Mouse (Mus musculus) splenic B cell, adult 2 months (primary cell): ENCODE measurements around the gene Klhl10.

Source experiments
- DNase-seq: peaks from one replicate; pipeline ENCODE4 v3.0.0-alpha.2; 2011; ENCODE audit warnings: low read depth, low spot score
- H3K27me3 ChIP-seq: 2 replicates; pipeline ENCODE4 v1.6.1; 2012; ENCODE audit warnings: mild to moderate bottlenecking, low read length, moderate library complexity, mixed read lengths; ENCODE audit not compliant: control insufficient read depth, poor library complexity, insufficient read depth, severe bottlenecking
- H3K36me3 ChIP-seq: 2 replicates; pipeline ENCODE4 v1.6.1; 2012; ENCODE audit warnings: mild to moderate bottlenecking, low read length, moderate library complexity, mixed read lengths; ENCODE audit not compliant: control insufficient read depth, poor library complexity, insufficient read depth, severe bottlenecking

Gene Klhl10

GRCm38 (mm10) chr11:100421537-100421936, 20.2 kb upstream of the Klhl10 start:
- Histone ChIP-seq H3K27me3 (no peaks in the 10 kb centered on the region), H3K36me3 (no peaks in the 10 kb centered on the region)
- no peak for DNase-seq

GRCm38 (mm10) chr11:100423836-100424235, 17.9 kb upstream of the Klhl10 start:
- Histone ChIP-seq H3K27me3 (no peaks in the 10 kb centered on the region), H3K36me3 (no peaks in the 10 kb centered on the region)
- no peak for DNase-seq

- Histone ChIP-seq H3K36me3 (peaks cover 2% of the 10 kb centered on the region; the same call in 1 of the 2 replicates), H3K27me3 (no peaks in the 10 kb centered on the region)
- DNase-seq: peak; percentile 48
Measured at GRCm38 (mm10) chr11:100425851-100426250, 15.9 kb upstream of the Klhl10 start.

GRCm38 (mm10) chr11:100426820-100427219, 14.9 kb upstream of the Klhl10 start:
- no peaks in the 10 kb centered on the region for H3K27me3 ChIP-seq
- DNase-seq: no peak
- peaks cover 2% of the 10 kb centered on the region; the same call in 1 of the 2 replicates for H3K36me3 ChIP-seq

GRCm38 (mm10) chr11:100428612-100429199, 13.0 kb upstream of the Klhl10 start:
- H3K36me3 ChIP-seq: peaks cover 2% of the 10 kb centered on the region; the same call in 1 of the 2 replicates
- no peak for DNase-seq
- H3K27me3 ChIP-seq: no peaks in the 10 kb centered on the region

GRCm38 (mm10) chr11:100430052-100430451, 11.7 kb upstream of the Klhl10 start:
- peaks cover 2% of the 10 kb centered on the region; the same call in 1 of the 2 replicates for H3K36me3 ChIP-seq
- no peak for DNase-seq
- H3K27me3 ChIP-seq: no peaks in the 10 kb centered on the region

- Histone ChIP-seq H3K36me3 (peaks cover 4% of the 10 kb centered on the region), H3K27me3 (no peaks in the 10 kb centered on the region)
- no peak for DNase-seq
Measured at GRCm38 (mm10) chr11:100432002-100432401, 9.7 kb upstream of the Klhl10 start.

- DNase-seq: no peak
- Histone ChIP-seq H3K27me3 (no peaks in the 10 kb centered on the region), H3K36me3 (peaks cover 2% of the 10 kb centered on the region)
Measured at GRCm38 (mm10) chr11:100435678-100436246, 6.0 kb upstream of the Klhl10 start.

GRCm38 (mm10) chr11:100437901-100438300, 3.8 kb upstream of the Klhl10 start:
- Histone ChIP-seq H3K36me3 (peaks cover 2% of the 10 kb centered on the region), H3K27me3 (no peaks in the 10 kb centered on the region)
- DNase-seq: no peak

GRCm38 (mm10) chr11:100440691-100441522, 810 bp upstream of the Klhl10 start:
- no peaks in the 10 kb centered on the region for H3K27me3 ChIP-seq
- DNase-seq: peak; percentile 85
- peaks cover 2% of the 10 kb centered on the region for H3K36me3 ChIP-seq

- Histone ChIP-seq H3K36me3 (no peaks in the 10 kb centered on the region), H3K27me3 (no peaks in the 10 kb centered on the region)
- DNase-seq: no peak
Measured at GRCm38 (mm10) chr11:100442625-100443024, 908 bp downstream of the Klhl10 start.

- no peaks in the 10 kb centered on the region for H3K36me3 ChIP-seq
- DNase-seq: no peak
- no peaks in the 10 kb centered on the region for H3K27me3 ChIP-seq
Measured at GRCm38 (mm10) chr11:100457247-100457646, 15.5 kb downstream of the Klhl10 start.

- Histone ChIP-seq H3K27me3 (no peaks in the 10 kb centered on the region), H3K36me3 (no peaks in the 10 kb centered on the region)
- no peak for DNase-seq
Measured at GRCm38 (mm10) chr11:100457711-100458110, 16.0 kb downstream of the Klhl10 start.

- DNase-seq: no peak
- Histone ChIP-seq H3K36me3 (no peaks in the 10 kb centered on the region), H3K27me3 (no peaks in the 10 kb centered on the region)
Measured at GRCm38 (mm10) chr11:100462699-100463098, 21.0 kb downstream of the Klhl10 start.

- H3K36me3 ChIP-seq: no peaks in the 10 kb centered on the region
- no peaks in the 10 kb centered on the region for H3K27me3 ChIP-seq
- DNase-seq: no peak
Measured at GRCm38 (mm10) chr11:100465229-100465792, 23.6 kb downstream of the Klhl10 start.
